Mouse (Mus musculus): Measurements from ENCODE around the gene Slc16a1. TPM values are rescaled to one million over a fixed set of nuclear protein-coding genes. Genes with fewer than 3 reads are reported as not detected.
"Not testable (repeated sequence)": the region's sequence is repeated elsewhere in the genome, so short reads cannot be mapped to it uniquely, and the experiment has no call there.

The Slc16a1 gene
- polyA plus RNA-seq, 1 experiment from 2014 or later, result 29.5 TPM

GRCm38 (mm10) chr3:104682671-104683504, 44.4 kb downstream of the Slc16a1 start:
- H3K36me3 ChIP-seq, result no peaks in the 10 kb centered on the region
- no peak overlapping the region for H3K27ac ChIP-seq
- no peaks in the 10 kb centered on the region for H3K27me3 ChIP-seq
- no peaks in the 10 kb centered on the region for H3K9me3 ChIP-seq
- 0 out of 2 replicates have a peak, but pooled peaks have one; percentile 31 for ATAC-seq (ENCODE audit: borderline replicate concordance, extremely low read depth, low FRiP score, low TSS enrichment)
- WGBS, result 56% methylated on average over 11 of the region's 11 CpGs
- no peak overlapping the region for H3K9ac ChIP-seq
- no peaks in the 10 kb centered on the region for H3K4me1 ChIP-seq
- no peak overlapping the region for H3K4me2 ChIP-seq
- H3K4me3 ChIP-seq, result no peak overlapping the region

GRCm38 (mm10) chr3:104700751-104701335, 62.4 kb downstream of the Slc16a1 start:
- no peak overlapping the region for H3K9ac ChIP-seq
- H3K4me3 ChIP-seq, result no peak overlapping the region
- peak; percentile 81; the same call in 1 of the 2 replicates for ATAC-seq (ENCODE audit: borderline replicate concordance, extremely low read depth, low FRiP score, low TSS enrichment)
- H3K4me1 ChIP-seq, result no peaks in the 10 kb centered on the region
- no peak overlapping the region for H3K4me2 ChIP-seq
- H3K27ac ChIP-seq, result no peak overlapping the region
- no peaks in the 10 kb centered on the region for H3K27me3 ChIP-seq
- H3K36me3 ChIP-seq, result no peaks in the 10 kb centered on the region
- no peaks in the 10 kb centered on the region for H3K9me3 ChIP-seq
- WGBS, result 7% methylated on average over 23 of the region's 23 CpGs

- 73% methylated on average over 1 of the region's 1 CpGs for WGBS
- Histone ChIP-seq H3K4me1 (no peaks in the 10 kb centered on the region), H3K27me3 (no peaks in the 10 kb centered on the region), H3K4me3 (no peak overlapping the region), H3K9ac (no peak overlapping the region), H3K9me3 (no peaks in the 10 kb centered on the region), H3K4me2 (no peak overlapping the region), H3K27ac (no peak overlapping the region), H3K36me3 (no peaks in the 10 kb centered on the region)
- no peak for ATAC-seq (ENCODE audit: borderline replicate concordance, extremely low read depth, low FRiP score, low TSS enrichment)
Observed at GRCm38 (mm10) chr3:104701761-104702160, 63.3 kb downstream of the Slc16a1 start.

GRCm38 (mm10) chr3:104703941-104704340, 65.5 kb downstream of the Slc16a1 start:
- no peak for ATAC-seq (ENCODE audit: borderline replicate concordance, extremely low read depth, low FRiP score, low TSS enrichment)
- Histone ChIP-seq H3K4me1 (no peaks in the 10 kb centered on the region), H3K4me3 (no peak overlapping the region), H3K9ac (no peak overlapping the region), H3K27ac (no peak overlapping the region), H3K36me3 (no peaks in the 10 kb centered on the region), H3K9me3 (no peaks in the 10 kb centered on the region), H3K27me3 (no peaks in the 10 kb centered on the region), H3K4me2 (no peak overlapping the region)
- WGBS, result 87% methylated on average over 4 of the region's 4 CpGs

- Histone ChIP-seq H3K4me1 (no peaks in the 10 kb centered on the region), H3K27me3 (no peaks in the 10 kb centered on the region), H3K36me3 (no peaks in the 10 kb centered on the region), H3K27ac (no peak overlapping the region), H3K4me2 (no peak overlapping the region), H3K9ac (no peak overlapping the region), H3K4me3 (no peak overlapping the region), H3K9me3 (no peaks in the 10 kb centered on the region)
- WGBS, result 47% methylated on average over 2 of the region's 2 CpGs
- ATAC-seq (ENCODE audit: borderline replicate concordance, extremely low read depth, low FRiP score, low TSS enrichment), result no peak
Observed at GRCm38 (mm10) chr3:104706446-104706845, 68.0 kb downstream of the Slc16a1 start.

- H3K27ac ChIP-seq, H3K4me2 ChIP-seq, H3K4me1 ChIP-seq, H3K9me3 ChIP-seq, H3K4me3 ChIP-seq, H3K27me3 ChIP-seq, H3K36me3 ChIP-seq, H3K9ac ChIP-seq: not testable (repeated sequence)
- 58% methylated on average over 6 of the region's 6 CpGs for WGBS
- ATAC-seq (ENCODE audit: borderline replicate concordance, extremely low read depth, low FRiP score, low TSS enrichment), result peak; percentile 70
Observed at GRCm38 (mm10) chr3:104706951-104707771, 68.7 kb downstream of the Slc16a1 start.

- not testable (repeated sequence) for ATAC-seq (ENCODE audit: borderline replicate concordance, extremely low read depth, low FRiP score, low TSS enrichment)
Observed at GRCm38 (mm10) chr3:104707772-104708144, 69.3 kb downstream of the Slc16a1 start.

More at GRCm38 (mm10) chr3:104707772-104708144, 69.3 kb downstream of the Slc16a1 start:
- H3K4me2 ChIP-seq, H3K9me3 ChIP-seq, H3K9ac ChIP-seq, H3K36me3 ChIP-seq, H3K4me1 ChIP-seq, H3K4me3 ChIP-seq, H3K27me3 ChIP-seq, H3K27ac ChIP-seq: not testable (repeated sequence)
- 38% methylated on average over 1 of the region's 1 CpGs for WGBS

Other genes starting within 250 kb of the Slc16a1 start
- gene Lrig2, start 126.8 kb upstream of the Slc16a1 start, polyA plus RNA-seq (2015; fragmentation: Nextera tagmentation; extraction: Ambion mirVana), result 14.2 and 15.4 TPM in 2 replicates
- 3.4 and 6.0 TPM in 2 replicates for gene Ppm1j, start 142.4 kb downstream of the Slc16a1 start, polyA plus RNA-seq (2015; fragmentation: Nextera tagmentation; extraction: Ambion mirVana)
- 0.17 TPM in 1 of 2 replicates, not detected in the other for gene Fam19a3, start 143.2 kb downstream of the Slc16a1 start, polyA plus RNA-seq (2015; fragmentation: Nextera tagmentation; extraction: Ambion mirVana)
- 151 and 154 TPM in 2 replicates for gene Rhoc, start 149.7 kb downstream of the Slc16a1 start, polyA plus RNA-seq (2015; fragmentation: Nextera tagmentation; extraction: Ambion mirVana)
- gene Mov10, start 179.9 kb downstream of the Slc16a1 start, polyA plus RNA-seq (2015; fragmentation: Nextera tagmentation; extraction: Ambion mirVana), result 62.1 and 65.0 TPM in 2 replicates
- gene St7l, start 225.3 kb downstream of the Slc16a1 start, polyA plus RNA-seq (2015; fragmentation: Nextera tagmentation; extraction: Ambion mirVana), result 34.3 and 35.8 TPM in 2 replicates
- gene Capza1, start 225.8 kb downstream of the Slc16a1 start, polyA plus RNA-seq (2015; fragmentation: Nextera tagmentation; extraction: Ambion mirVana), result 209 and 222 TPM in 2 replicates